In the genomic region with DNA sequence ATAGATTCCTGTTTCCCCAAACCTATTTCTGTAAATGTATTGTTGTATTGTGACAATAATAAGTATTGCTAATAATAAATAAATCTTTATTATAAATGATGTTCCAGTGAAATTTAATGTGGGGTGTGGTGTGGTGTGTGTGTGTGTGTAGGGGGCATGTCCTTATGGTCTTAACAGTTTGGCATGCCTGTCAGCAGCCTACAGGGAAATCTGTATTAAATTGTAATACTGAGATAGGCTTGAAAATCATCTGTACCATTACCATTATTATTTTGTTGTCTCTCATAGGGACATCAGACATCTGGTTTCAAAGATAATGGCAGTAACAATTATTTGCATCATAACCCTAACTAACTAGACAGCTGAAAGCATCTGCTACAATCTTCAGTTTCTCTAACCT, we compare ENCODE assay signal across 13 mouse cellular contexts.
"Had no signal": no experiment of that assay in that cellular context is flagged by ENCODE, and none has a peak within 500 bp of the region (broad histone marks: within the 10 kb centered on the region; RNA-seq: fewer than 3 reads in every experiment).

No protein-coding gene starts in this region.

- H3K4me1 ChIP-seq: limb, embryonic 10.5 days; liver, embryonic 15.5 days; midbrain, embryonic 15.5 days had no signal

- H3K4me3 ChIP-seq: layer of hippocampus, adult 2 months; limb, embryonic 10.5 days; liver, embryonic 15.5 days; midbrain, embryonic 15.5 days had no signal

- H3K9ac ChIP-seq: liver, embryonic 15.5 days; midbrain, embryonic 15.5 days had no signal

- H3K27me3 ChIP-seq: liver, embryonic 15.5 days; midbrain, embryonic 15.5 days had no signal

- H3K36me3 ChIP-seq: limb, embryonic 10.5 days; liver, embryonic 15.5 days; midbrain, embryonic 15.5 days had no signal

- H3K27ac ChIP-seq: layer of hippocampus, adult 2 months; limb, embryonic 10.5 days; liver, embryonic 15.5 days; midbrain, embryonic 15.5 days had no signal

- ATAC-seq: lung, postnatal 0 days; midbrain, embryonic 15.5 days had no signal

- H3K9me3 ChIP-seq: limb, embryonic 10.5 days; liver, embryonic 15.5 days; midbrain, embryonic 15.5 days had no signal

- DNase-seq: kidney, postnatal 10 days; kidney, postnatal 4 days; lung, adult 2 months; lung, postnatal 36 days; spleen, adult 18-20 months; thymus, adult 18-20 months; thymus, postnatal 14 days had no signal

- H3K4me2 ChIP-seq: liver, embryonic 11.5 days; liver, embryonic 15.5 days; midbrain, embryonic 15.5 days had no signal
